Comparison of ENCODE assay signal across 19 mouse cellular contexts in genomic region chr17:62286086-62287080, GRCm38 (mm10).
DNase-seq lines count a peak whose midpoint lies in the region; ATAC-seq lines count a peak whose summit lies in the region.
"Had no signal": no experiment of that assay in that cellular context is flagged by ENCODE, and none has a peak within 500 bp of the region (broad histone marks: within the 10 kb centered on the region; RNA-seq: fewer than 3 reads in every experiment).

No protein-coding gene starts in this region.

- no peaks in the 10 kb centered on the region for H3K27me3 ChIP-seq in heart, embryonic 14.5 days (ENCODE audit: control insufficient read depth, insufficient read depth, low read length)
- H3K27me3 ChIP-seq: embryonic facial prominence, embryonic 15.5 days; limb, embryonic 12.5 days; neural tube, embryonic 15.5 days had no signal

- peak overlapping the region; percentile 44 for H3K4me2 ChIP-seq in heart, embryonic 14.5 days (ENCODE audit: low read length)
- H3K4me2 ChIP-seq: embryonic facial prominence, embryonic 15.5 days; hindbrain, embryonic 14.5 days; limb, embryonic 12.5 days; neural tube, embryonic 15.5 days had no signal

- H3K9me3 ChIP-seq in heart, embryonic 14.5 days (ENCODE audit: control insufficient read depth, low read length) = no peaks in the 10 kb centered on the region
- H3K9me3 ChIP-seq: embryonic facial prominence, embryonic 15.5 days; limb, embryonic 12.5 days; midbrain, embryonic 10.5 days; neural tube, embryonic 15.5 days had no signal

- no peak for DNase-seq in heart, postnatal 36 days
- DNase-seq in right cerebral cortex, adult 18-20 months = peak; percentile 7
- DNase-seq in right cerebral cortex, adult 2 months (ENCODE audit: low spot score in 2 of 2) = no peak
- DNase-seq in cerebellum, adult 8-10 months = peak; percentile 44
- DNase-seq: adrenal gland, adult 8-10 months; heart, adult 11 months; kidney, adult 8-10 months; lung, postnatal 14 days; thymus, postnatal 25 days had no signal

- 42% methylated on average over 12 of the region's 12 CpGs for WGBS in heart, embryonic 14.5 days

- no peak for ATAC-seq in heart, embryonic 14.5 days (ENCODE audit: insufficient number of reproducible peaks, insufficient read depth, low FRiP score, low read depth)
- no peak for ATAC-seq in erythroid progenitor cell, adult 5-6 weeks (replicated peaks; ENCODE audit: low FRiP score, poor library complexity, severe bottlenecking)
- no peak for ATAC-seq in megakaryocyte progenitor cell, adult 5-6 weeks (replicated peaks; ENCODE audit: poor library complexity)
- ATAC-seq: forebrain, embryonic 14.5 days had no signal

- H3K36me3 ChIP-seq in heart, embryonic 14.5 days (ENCODE audit: control insufficient read depth, insufficient read depth, low read length) = no peaks in the 10 kb centered on the region
- H3K36me3 ChIP-seq: embryonic facial prominence, embryonic 15.5 days; limb, embryonic 12.5 days; midbrain, embryonic 10.5 days; neural tube, embryonic 15.5 days had no signal

- H3K27ac ChIP-seq in heart, embryonic 14.5 days (replicated peaks in 1 of 2; ENCODE audit: control insufficient read depth in 1 of 2, insufficient read depth in 1 of 2, low read depth in 2 of 2, low read length in 2 of 2) = no peak overlapping the region
- H3K27ac ChIP-seq: embryonic facial prominence, embryonic 15.5 days; hindbrain, embryonic 14.5 days; limb, embryonic 12.5 days; liver, embryonic 14.5 days; midbrain, embryonic 10.5 days; neural tube, embryonic 15.5 days had no signal

- no peak overlapping the region for H3K4me3 ChIP-seq in heart, embryonic 14.5 days (ENCODE audit: control insufficient read depth in 1 of 2, insufficient read depth in 1 of 2, low read depth in 1 of 2, low read length in 2 of 2)
- H3K4me3 ChIP-seq: embryonic facial prominence, embryonic 15.5 days; limb, embryonic 12.5 days; midbrain, embryonic 10.5 days; neural tube, embryonic 15.5 days had no signal

- intact Hi-C loops in heart, postnatal 36 days (cut with DNase I) = no loop called here

- peaks cover 0 to 2% of the 10 kb centered on the region in 2 experiments; a peak in 1 of 4 replicates for H3K4me1 ChIP-seq in heart, embryonic 14.5 days (ENCODE audit: control insufficient read depth in 2 of 2, insufficient read depth in 2 of 2, low read length in 2 of 2)
- H3K4me1 ChIP-seq: embryonic facial prominence, embryonic 15.5 days; limb, embryonic 12.5 days; midbrain, embryonic 10.5 days; neural tube, embryonic 15.5 days had no signal

- H3K9ac ChIP-seq in heart, embryonic 14.5 days (ENCODE audit: low read length) = no peak overlapping the region
- H3K9ac ChIP-seq: embryonic facial prominence, embryonic 15.5 days; hindbrain, embryonic 14.5 days; limb, embryonic 12.5 days; liver, embryonic 14.5 days; neural tube, embryonic 15.5 days had no signal

Comparison
In these comparisons a context has a peak if more than half of its experiments do, and no peak if none do; other contexts are left out.
1. DNase-seq: peak in right cerebral cortex, adult 18-20 months (single experiment) and cerebellum, adult 8-10 months (single experiment); none in heart, postnatal 36 days (0 of 2) and right cerebral cortex, adult 2 months (0 of 2).